Mouse (Mus musculus): ENCODE measurements around the gene Gm21477.
"Not testable (repeated sequence)": the region's sequence is repeated elsewhere in the genome, so short reads cannot be mapped to it uniquely, and the experiment has no call there.

Gene Gm21477

DNA sequence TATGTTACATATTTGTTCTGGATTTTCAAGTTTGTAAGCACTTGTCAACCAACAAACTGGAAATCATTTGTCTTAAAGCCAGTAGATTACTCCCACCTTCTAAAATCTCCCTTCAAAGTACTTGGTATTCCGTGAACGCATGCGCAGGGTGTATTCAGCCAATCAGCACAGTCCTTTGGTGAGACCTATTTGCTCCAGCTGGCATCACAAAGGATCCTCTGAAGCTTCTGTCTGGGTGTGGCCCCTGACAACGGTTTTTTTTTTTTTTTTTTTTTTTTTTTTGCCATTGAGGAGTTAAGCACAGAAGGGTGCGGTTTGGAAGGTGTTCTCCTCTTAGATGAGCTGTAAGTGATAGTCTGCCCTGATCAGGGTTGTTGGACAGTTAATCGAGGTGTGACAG is at the start of gene Gm21477:
Gene Gm21477 (plus strand): TSS at position 301 of the 400 bp plus-strand sequence.
- DNase-seq: not testable (repeated sequence)
